Mouse (Mus musculus): ENCODE data around the gene Pdpr. TPM values are rescaled to one million over a fixed set of nuclear protein-coding genes. Genes with fewer than 3 reads are reported as not detected.
A peak's percentile ranks its signal among the peaks of the same experiment; 100 is the strongest.
"Not testable (repeated sequence)": the region's sequence is repeated elsewhere in the genome, so short reads cannot be mapped to it uniquely, and the experiment has no call there.

The Pdpr gene
- polyA plus RNA-seq, 1 experiment = 11.2 TPM

DNA sequence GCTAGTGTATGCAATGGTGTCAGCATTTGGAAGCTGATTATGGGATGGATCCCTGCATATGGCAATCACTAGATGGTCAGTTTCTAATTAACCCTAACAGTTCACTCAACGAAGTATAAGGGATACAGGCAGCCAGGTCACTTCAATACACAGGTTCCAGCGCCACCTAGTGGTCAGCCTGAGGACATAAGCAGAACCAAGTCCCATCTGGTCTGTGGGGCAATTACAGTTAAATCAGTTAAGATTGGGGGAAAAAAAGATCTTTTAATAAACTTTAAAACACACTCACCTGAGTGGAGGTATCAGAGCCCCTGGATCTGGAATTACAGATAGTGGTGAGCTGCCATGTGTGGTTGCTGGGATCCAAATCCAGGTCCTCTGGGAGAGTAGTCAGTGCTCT lies 4.3 kb upstream of the Pdpr start:
- peak; percentile 39 for DNase-seq (ENCODE audit: low spot score)

DNA sequence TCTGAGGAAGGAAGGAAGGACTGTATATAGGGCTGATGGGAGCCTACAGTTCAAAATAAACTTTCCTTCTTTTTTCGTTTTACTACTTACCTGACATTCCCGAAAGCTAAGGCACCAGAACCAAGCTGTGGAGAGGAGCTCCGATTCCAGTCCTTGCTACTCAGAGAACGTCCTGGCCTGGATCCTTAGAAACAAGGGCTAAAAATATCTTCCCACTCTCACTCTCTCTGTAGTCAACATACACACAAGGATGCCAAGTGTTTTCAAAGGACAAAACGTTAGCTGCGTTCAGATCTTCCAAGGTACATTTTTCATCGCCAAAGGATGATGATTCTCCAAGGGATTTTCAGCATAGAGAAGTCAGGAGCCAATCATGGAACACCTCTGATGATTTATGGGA lies 2.7 kb upstream of the Pdpr start:
- DNase-seq (ENCODE audit: low spot score) = no peak

- not testable (repeated sequence) for DNase-seq (ENCODE audit: low spot score)
Observed at GRCm38 (mm10) chr8:111092326-111092725, 2.1 kb upstream of the Pdpr start, which contains the start of gene Clec18a. Gene Clec18a (minus strand): TSS chr8:111092426.

DNA sequence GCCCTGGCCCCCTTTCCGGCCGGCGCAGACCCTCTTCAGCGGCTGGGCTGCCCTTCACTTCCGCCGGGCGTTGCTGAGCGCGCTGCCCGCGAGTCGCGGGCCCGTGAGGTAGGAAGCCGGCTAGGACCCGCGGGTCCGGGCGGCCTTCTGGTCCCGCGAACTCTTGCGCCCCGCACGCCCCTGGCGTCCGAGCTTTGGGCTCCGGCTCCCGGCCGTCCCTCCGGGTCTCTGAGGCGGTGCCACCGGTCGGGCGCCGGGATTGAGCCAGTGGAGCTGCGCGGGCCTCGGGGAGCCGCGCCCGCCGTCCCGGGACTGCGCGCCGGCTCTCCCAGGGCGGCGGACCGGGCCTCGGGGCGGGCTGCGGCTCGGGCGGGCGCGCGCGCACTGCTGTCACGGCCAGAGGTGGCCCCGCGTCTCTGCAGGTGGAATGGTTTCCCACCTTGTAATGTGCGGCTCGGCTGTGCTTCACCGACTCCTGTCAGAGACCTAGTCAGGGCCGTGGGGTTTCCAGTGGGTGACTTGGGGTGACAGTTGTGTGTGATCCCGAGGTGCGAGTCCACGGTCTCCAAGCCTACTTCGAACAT lies 381 bp downstream of the Pdpr start:
- not testable (repeated sequence) for DNase-seq (ENCODE audit: low spot score)

- no peak for DNase-seq (ENCODE audit: low spot score)
Observed at GRCm38 (mm10) chr8:111114891-111115290, 20.5 kb downstream of the Pdpr start.

DNA sequence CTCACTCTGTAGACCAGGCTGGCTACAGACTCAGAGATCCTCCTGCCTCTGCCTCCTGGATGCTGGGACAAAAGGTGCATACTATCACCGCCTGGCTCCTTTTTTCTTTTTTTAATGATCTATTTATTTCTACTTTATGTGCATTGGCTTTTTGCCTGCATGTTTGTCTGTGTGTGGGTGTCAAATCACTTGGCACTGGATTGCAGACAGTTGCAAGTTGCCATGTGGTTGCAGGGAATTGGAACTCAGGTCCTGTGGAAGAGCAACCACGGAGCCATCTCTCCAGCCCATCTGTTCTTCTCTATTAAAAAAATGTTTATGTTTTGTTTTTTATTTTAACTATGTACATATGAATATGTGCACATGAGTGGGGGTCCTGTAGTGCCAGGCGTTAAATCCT lies 25.1 kb downstream of the Pdpr start:
- DNase-seq (ENCODE audit: low spot score) = no peak

DNA sequence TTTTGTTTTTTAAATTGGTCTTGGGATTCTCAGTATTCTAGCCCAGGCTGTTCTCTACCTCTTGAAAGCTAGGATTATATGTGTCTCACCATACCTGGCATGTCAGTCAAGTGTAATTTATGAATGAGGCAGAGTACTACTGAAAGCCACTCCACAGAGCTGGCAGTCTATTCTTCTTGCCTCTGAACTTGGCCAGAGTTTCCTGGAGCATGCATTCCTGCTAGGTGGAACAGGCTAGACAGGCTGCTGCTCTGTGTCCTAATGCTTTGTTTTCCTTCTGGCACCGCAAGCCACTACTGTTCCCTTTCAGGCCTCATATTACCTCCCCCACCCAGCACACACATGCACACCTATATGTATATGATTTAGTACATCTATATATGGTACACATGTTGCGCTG lies 36.3 kb downstream of the Pdpr start:
- no peak for DNase-seq (ENCODE audit: low spot score)

GRCm38 (mm10) chr8:111142521-111142920 lies 48.1 kb downstream of the Pdpr start:
- DNase-seq (ENCODE audit: low spot score) = no peak

DNA sequence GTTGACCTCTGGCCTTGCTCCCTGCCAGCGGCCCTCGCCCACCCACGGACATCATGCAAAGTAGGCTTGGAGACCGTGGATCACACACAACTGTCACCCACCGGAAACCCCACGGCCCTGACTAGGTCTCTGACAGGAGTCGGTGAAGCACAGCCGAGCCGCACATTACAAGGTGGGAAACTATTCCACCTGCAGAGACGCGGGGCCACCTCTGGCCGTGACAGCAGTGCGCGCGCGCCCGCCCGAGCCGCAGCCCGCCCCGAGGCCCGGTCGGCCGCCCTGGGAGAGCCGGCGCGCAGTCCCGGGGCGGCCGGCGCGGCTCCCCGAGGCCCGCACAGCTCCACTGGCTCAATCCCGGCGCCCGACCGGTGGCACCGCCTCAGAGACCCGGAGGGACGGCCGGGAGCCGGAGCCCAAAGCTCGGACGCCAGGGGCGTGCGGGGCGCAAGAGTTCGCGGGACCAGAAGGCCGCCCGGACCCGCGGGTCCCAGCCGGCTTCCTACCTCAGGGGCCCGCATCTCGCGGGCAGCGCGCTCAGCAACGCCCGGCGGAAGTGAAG lies 50.5 kb downstream of the Pdpr start:
- DNase-seq (ENCODE audit: low spot score) = not testable (repeated sequence)

DNA sequence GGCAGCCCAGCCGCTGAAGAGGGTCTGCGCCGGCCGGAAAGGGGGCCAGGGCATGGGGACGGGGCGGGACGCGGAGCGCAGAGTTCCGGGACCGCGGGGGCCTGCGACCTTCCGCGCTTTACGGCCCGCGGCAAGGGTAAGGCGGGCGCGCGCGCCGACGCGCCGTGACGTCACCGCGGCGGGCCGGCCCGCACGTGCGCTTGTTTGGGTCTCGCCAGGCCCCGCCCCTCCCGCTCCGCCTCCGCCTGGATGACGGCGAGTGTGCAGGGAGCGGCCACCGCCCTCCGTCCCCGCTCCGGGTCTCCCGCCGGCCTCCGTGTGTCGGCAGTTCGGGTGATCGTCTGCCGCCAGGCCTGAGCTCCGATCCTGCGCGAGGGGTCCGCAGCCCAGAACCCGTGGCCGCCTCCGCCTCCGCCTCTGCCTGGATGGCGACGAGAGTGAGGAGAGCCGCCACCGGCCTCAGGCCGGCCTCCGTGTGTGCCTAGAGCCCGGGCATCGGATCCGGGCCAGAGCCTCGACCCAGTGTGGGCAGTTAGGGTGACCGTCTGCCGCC lies 51.1 kb downstream of the Pdpr start:
- peak; percentile 91 for DNase-seq (ENCODE audit: low spot score)

DNA sequence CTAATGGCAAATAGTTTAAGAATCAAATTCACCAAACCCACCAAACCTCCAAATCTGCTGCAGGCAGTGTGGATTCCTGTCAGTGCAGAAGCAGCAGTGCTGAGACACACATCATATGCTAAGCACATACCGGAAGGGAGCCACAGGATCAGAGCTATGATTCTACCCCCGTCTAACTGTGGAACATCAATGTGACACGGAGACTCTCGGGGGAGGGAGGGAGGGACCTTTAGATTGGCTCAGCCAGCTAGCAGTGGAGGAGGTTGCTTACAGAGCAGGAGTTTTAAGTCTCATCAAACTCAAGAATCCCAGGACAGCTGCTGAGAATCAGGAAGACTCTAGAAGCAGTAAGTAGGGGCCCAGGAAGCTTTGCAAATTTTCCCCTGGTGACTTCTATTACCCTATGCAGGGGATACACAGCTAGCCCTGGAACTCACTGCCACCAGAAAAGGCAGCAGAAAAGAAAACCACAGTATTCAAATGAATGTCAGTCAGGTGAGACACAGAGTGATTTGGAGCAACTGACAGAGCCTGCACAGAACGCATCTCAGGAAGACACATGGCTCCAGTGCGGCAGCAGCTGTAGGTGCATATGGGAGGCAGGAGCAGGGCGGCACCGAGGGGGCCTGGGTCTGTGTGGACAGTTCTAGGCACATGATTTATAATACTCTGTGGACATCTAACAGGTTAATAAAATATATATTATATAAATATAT lies 61.4 kb downstream of the Pdpr start:
- DNase-seq (ENCODE audit: low spot score) = no peak

DNA sequence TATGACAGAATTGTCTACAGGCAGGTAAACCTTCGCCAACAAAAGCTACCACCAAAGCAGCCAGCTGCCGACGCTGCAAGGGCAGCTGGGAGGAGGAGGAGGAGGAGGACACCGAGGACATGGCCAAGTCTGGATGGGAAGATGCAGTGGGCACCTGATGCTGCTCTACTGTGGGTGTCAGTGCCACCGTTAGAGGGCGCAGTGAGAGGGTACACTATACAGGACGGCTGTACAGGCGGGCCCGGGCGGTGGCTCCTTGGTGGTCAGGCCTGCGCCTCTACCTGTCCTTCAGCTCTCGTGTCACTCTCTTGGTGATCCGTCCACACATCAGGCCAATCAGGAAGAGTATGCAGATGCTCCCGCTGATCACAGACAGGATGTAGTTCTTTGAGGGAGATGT lies 63.2 kb downstream of the Pdpr start:
- DNase-seq (ENCODE audit: low spot score) = peak; percentile 33

GRCm38 (mm10) chr8:111171661-111172060 lies 77.2 kb downstream of the Pdpr start:
- DNase-seq (ENCODE audit: low spot score) = no peak

- peak; percentile 44 for DNase-seq (ENCODE audit: low spot score)
Observed at GRCm38 (mm10) chr8:111185472-111185947, 91.1 kb downstream of the Pdpr start.

Other genes starting within 250 kb of the Pdpr start
- gene Cog4, start 248.0 kb upstream of the Pdpr start, polyA plus RNA-seq (2012; rRNA removed) = 40.9 and 43.1 TPM in 2 replicates
- 32.3 and 37.1 TPM in 2 replicates for gene Sf3b3, start 247.8 kb upstream of the Pdpr start, polyA plus RNA-seq (2012; rRNA removed)
- 9.4 and 9.8 TPM in 2 replicates for gene Fuk, start 192.1 kb upstream of the Pdpr start, polyA plus RNA-seq (2012; rRNA removed)
- 20.2 and 25.4 TPM in 2 replicates for gene St3gal2, start 174.7 kb upstream of the Pdpr start, polyA plus RNA-seq (2012; rRNA removed)
- gene Ddx19a, start 96.8 kb upstream of the Pdpr start, polyA plus RNA-seq (2012; rRNA removed) = 28.4 and 33.3 TPM in 2 replicates
- 6.2 and 7.7 TPM in 2 replicates for gene Ddx19b, start 62.9 kb upstream of the Pdpr start, polyA plus RNA-seq (2012; rRNA removed)
- 30.3 and 31.7 TPM in 2 replicates for gene Aars, start 61.5 kb upstream of the Pdpr start, polyA plus RNA-seq (2012; rRNA removed)
- gene Exosc6, start 38.3 kb upstream of the Pdpr start, polyA plus RNA-seq (2012; rRNA removed) = not detected in 2 replicates
- gene Clec18a, start 2.2 kb upstream of the Pdpr start, polyA plus RNA-seq (2012; rRNA removed) = not detected in 2 replicates
- 42.4 and 51.0 TPM in 2 replicates for gene Glg1, start 164.6 kb downstream of the Pdpr start, polyA plus RNA-seq (2012; rRNA removed)
- gene Rfwd3, start 205.6 kb downstream of the Pdpr start, polyA plus RNA-seq (2012; rRNA removed) = 14.7 and 14.9 TPM in 2 replicates
- 10.0 and 10.6 TPM in 2 replicates for gene Mlkl, start 243.5 kb downstream of the Pdpr start, polyA plus RNA-seq (2012; rRNA removed)